Mouse (Mus musculus) heart, adult 8-10 months (tissue): ENCODE measurements around the gene Trmt1. TPM values are rescaled to one million over a fixed set of nuclear protein-coding genes. Genes with fewer than 3 reads are reported as not detected.
"Not testable (repeated sequence)": the region's sequence is repeated elsewhere in the genome, so short reads cannot be mapped to it uniquely, and the experiment has no call there.

ENCODE experiments used
- DNase-seq: peaks from one replicate; pipeline ENCODE4 v3.0.0; 2022; ENCODE audit warnings: low spot score
- total RNA-seq, 4 experiments: library from RNA; stranded (reverse); gene quantifications; 2 replicates each; pipeline ENCODE4 v1.2.4; 2022

Gene Trmt1
- total RNA-seq, 4 experiments from 2014 or later = 30.9 to 41.7 (median 38.5) TPM

DNA sequence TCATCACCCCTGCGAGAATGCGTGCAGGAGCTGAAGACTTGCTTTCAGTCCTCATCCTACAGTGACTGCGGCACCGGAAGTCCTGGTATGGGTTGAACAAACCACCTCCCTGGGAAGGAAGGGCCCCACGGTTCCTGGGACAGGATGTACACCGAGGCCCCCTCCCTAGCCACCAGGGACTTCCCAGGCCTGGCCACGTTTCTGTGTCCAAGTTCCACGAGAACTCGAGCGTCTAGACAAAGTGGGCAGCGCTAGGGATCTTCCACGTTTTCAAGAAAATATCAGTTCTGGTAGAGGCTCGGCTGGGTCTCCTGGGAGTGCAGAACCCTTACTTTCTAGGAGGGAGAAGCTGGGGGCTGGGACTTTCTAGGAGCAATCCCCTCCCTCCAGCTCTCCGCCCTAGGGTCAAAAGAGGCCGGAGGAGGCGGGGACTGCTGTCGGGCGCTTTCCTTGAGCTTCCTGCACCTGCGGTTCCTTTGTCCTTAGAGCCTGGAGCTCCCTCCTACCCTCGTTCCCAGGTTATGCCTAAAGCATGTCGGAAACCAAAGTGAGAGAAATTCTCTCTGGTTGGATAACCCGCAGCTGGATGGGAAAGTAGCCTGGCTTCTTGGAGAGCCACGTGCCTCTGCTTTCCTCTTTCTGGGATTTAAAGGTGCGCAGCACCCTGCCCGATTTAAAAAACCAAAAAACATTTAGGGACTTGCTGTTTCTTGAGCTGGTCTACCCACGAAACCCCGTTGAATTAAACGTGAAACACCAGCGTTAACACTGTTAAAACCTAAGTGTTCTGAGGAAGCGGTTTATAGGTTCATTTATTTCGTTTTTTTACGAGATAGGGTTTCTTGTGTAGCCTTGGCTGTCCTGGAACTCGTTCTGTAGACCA, 25.9 kb upstream of the Trmt1 start:
- DNase-seq = peak; percentile 88

- peak; percentile 40 for DNase-seq
These were observed 25.2 kb upstream of the Trmt1 start for GRCm38 (mm10) chr8:84660819-84661457.

GRCm38 (mm10) chr8:84661458-84661871, 24.6 kb upstream of the Trmt1 start:
- DNase-seq = peak; percentile 95

DNA sequence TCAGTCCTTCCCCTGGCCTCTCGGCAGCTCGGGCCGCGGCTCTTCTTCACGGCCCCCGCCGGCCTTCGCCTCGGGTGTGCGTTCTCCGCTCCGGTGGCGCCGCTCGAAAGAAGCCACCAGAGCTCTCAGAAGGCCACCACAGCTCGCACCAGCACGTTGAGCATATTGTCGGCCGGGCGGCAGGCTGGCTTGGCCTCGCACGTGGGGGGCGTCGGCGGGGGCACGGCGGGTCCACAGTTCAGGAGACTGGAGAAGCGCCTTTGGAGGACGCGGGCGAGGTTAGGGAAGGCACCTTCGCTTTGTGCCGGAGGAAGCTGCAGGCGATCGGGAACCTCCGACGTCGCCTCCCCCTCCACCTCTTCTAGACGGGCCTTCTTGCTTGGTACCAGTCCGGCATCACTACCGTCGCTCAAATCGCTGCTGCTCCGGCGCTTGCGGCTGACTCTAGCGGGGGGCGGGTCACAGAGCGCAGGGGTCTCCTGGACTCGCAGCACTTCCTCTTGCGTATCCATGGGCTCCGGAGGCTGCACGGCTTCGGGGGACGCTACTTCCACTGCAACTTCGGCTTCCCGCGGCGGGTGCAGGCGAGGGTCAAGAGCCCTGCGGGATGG, 24.0 kb upstream of the Trmt1 start:
- DNase-seq = peak; percentile 48

GRCm38 (mm10) chr8:84662581-84663065, 23.5 kb upstream of the Trmt1 start, which contains the start of gene Ier2:
TSS of gene Ier2 (minus strand) at chr8:84662852.
- peak; percentile 98 for DNase-seq

- peak; percentile 99 for DNase-seq
These were observed 22.4 kb upstream of the Trmt1 start for GRCm38 (mm10) chr8:84663483-84664327.

DNA sequence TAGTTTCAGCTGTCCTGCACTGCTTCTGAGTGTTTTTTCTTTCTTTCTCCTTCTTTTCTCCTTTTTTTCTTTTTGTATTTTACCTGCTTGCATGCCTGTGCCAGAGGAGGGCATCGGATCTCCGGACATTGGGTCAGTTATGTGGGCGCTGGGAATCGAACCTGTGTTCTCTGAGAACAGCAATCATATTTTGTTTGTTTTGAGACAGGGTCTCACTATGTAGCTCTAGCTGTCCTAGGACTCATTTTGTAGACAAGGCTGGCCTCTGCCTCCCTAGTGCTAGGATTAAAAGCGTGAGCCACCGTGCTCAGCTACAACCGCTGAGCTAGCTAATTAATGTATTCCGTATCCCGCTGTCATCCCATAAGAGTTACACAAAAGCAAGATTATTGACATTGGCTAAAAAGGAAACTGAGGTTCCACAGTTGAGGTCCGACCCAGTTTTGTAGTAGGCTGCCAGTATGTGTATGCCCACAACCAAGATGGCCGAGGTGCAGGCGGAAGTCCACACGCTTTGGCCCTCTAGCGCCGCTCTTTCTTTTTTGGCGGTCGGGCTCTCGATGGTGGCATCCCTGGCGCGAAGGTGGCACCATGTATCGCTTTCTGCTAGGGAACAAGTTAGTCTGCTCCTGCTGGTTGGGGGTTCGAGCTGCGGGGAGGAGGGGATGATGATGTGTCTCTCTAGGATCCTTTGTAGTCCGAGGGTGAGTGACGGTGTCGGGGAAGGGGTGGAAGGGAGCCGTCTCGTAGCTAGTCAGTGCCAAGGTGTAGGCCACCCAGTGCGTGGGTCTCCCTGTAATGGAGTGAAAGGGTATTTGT, 21.3 kb upstream of the Trmt1 start:
- peak; percentile 83 for DNase-seq

DNA sequence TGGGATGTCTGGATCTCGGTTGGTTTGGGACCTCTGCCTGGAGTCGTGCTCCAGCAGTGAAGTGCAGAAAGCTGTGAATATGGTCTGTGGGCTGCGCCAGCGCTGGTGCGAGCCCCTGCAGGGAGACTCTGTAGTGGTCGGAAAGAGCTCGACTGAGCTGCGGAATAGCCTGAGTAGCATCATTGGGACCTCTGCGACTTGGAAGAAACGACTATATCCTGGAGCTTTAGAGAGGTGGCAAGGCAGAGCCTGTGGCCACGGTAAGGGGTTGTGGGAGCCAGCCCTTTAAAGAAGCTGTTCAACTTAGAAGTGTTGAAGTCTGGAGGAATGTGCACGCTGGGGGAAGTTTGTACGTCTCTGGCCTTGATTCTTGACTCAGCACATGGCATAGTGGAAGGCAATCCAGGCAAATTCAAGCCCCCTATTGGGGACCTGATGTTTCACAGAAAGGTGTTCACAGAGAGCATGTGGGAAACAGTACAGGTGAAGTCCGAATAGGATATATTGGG, 20.7 kb upstream of the Trmt1 start:
- DNase-seq = no peak

DNA sequence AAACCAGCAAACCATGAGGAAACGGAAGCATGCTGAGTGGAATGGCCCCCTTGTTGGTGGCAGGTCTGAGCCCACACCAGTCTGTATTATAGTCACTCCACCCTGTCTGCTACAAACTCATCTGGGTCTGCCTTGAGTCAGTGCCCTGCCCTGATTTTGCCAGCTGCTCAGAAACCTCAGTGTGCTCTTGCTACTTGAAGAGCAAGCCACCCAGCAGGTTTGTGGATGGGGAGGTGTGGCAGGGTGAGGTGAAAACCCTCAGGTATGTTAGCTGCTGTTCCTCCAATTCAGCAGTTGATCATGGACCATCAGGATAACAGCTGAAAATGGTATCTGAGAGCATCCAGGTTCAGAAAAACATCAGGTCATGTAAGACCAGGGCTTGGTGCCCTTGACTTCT, 18.0 kb upstream of the Trmt1 start:
- DNase-seq = no peak

- DNase-seq = no peak
These were observed 17.2 kb upstream of the Trmt1 start for GRCm38 (mm10) chr8:84668731-84669485.

GRCm38 (mm10) chr8:84670295-84671006, 15.7 kb upstream of the Trmt1 start:
- DNase-seq = not testable (repeated sequence)

- DNase-seq = no peak
These were observed 8.8 kb upstream of the Trmt1 start for GRCm38 (mm10) chr8:84677305-84677704.

- DNase-seq = no peak
These were observed 4.6 kb upstream of the Trmt1 start for GRCm38 (mm10) chr8:84681476-84681875.

DNA sequence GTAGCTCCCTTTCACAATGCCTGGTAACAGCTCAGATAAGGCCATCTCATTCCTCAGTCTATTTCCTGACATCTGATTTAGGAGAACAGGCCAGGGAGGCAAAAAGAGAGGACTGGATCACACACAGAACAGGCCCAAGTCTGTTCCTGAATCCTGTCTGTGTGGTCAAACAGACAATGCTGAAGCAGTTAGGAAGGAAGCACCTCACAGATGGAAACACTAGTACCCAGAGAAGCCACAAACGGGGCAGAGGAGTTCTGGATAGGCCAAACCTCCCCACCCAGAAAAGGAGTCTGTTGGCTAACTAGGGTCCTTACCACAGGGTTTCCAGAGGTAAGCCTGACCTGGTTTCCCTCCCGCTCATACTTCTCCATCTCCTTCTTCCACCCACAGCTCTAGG, 3.9 kb upstream of the Trmt1 start:
- DNase-seq = no peak

DNA sequence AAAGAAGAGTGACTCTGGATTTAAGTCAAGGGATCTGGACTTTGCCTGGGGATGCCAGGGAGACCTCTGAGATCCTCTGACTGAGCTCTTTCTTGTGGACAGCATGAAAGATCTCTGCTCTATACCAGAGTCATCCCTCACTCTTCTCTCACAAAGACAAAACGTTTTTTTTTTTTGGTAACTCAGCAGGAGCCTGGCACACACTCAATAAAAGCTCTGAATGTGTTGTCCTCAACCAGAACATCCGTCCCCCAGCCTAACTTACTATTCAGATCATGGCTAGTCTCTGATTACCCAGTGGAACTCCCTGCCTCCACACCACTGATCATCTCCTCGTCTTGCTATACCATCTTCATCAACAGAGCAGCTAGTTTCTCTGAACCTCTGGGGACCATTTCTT, 1.6 kb upstream of the Trmt1 start:
- no peak for DNase-seq

DNA sequence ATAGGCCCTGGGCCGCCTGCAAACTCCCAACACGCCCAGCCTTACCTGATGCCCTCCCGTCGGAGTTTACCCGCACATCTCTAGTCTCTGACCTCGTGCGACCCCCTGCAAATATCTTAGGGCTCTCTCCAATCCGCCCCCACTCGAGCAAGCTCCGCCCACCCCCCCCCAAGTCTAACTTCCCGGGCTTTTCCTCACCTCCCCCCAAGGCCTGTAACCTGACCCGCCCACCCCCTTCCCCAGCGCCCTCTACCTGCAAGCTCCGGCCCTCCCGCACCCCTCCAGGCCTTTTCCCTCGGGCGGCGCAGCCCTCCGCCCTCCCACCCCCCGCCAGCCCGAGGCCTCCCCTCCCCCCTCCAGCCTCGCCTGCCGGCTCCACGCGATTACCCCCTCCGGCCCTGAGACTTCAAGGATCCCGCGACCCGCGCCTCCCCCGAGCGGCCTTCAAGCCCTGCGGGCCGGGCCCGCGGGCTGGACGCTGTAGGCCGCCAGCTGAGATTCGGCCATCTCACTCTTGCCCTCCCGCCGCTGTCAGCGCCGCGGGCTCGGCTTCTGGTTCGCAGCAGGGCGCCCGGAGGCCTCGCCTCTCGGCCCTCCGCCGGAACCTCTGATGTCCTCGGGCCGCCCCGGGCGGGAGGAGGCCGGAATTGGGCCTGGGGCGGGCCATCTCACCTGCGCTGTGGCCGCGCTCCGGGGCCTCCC, 1.0 kb downstream of the Trmt1 start:
- DNase-seq = no peak

- DNase-seq = peak; percentile 87
These were observed 1.6 kb downstream of the Trmt1 start, which contains the start of gene Nacc1 for GRCm38 (mm10) chr8:84687705-84688100. TSS of gene Nacc1 (minus strand) at chr8:84687862.
